27 mouse cellular contexts compared by ENCODE assay signal in genomic region chr5:131563630-131564252, GRCm38 (mm10).
DNase-seq lines count a peak whose midpoint lies in the region; ATAC-seq and TF ChIP-seq lines count a peak whose summit lies in the region.
"Had no signal": no experiment of that assay in that cellular context is flagged by ENCODE, and none has a peak within 500 bp of the region (broad histone marks: within the 10 kb centered on the region; RNA-seq: fewer than 3 reads in every experiment).

No protein-coding gene starts in this region.

- 0 out of 2 replicates have a peak, but pooled peaks have one; percentile 41 for TF ChIP-seq EP300 in ES-Bruce4 (IDR thresholded peaks at IDR 0.05; ENCODE audit: insufficient read depth, low read depth, low read length)
- TF ChIP-seq EP300 in stomach, postnatal 0 days (optimal IDR thresholded peaks at IDR 0.05), result no peak

- TF ChIP-seq CTCF in ES-Bruce4 (IDR thresholded peaks at IDR 0.05; ENCODE audit: low read depth, low read length), result no peak
- no peak for TF ChIP-seq CTCF in stomach, postnatal 0 days (IDR thresholded peaks at IDR 0.05; ENCODE audit: low read depth)

- DNase-seq in embryonic facial prominence, embryonic 14.5 days (ENCODE audit: low spot score), result peak; percentile 30
- DNase-seq in embryonic facial prominence, embryonic 10.5 days (ENCODE audit: low spot score), result no peak
- peak; percentile 62 for DNase-seq in WW6 (ENCODE audit: low read depth, low spot score)
- DNase-seq in stomach, postnatal 0 days (ENCODE audit: low spot score), result peak; percentile 25
- no peak for DNase-seq in cerebellum, postnatal 10 days
- DNase-seq in layer of hippocampus, postnatal 25 days (ENCODE audit: extremely low spot score in 1 of 2, low spot score in 1 of 2), result no peak
- DNase-seq: adrenal gland, adult 2 months; adrenal gland, postnatal 36 days; B cell, adult 2 months; cerebellum, adult 11 months; cerebellum, adult 8-10 months; cerebellum, postnatal 25 days; gastrocnemius, adult 2 months; gastrocnemius, postnatal 25 days; heart, postnatal 10 days; heart, postnatal 4 days; kidney, adult 11 months had no signal

- no peak overlapping the region for H3K4me2 ChIP-seq in embryonic facial prominence, embryonic 14.5 days (ENCODE audit: low read depth, low read length)
- H3K4me2 ChIP-seq in stomach, postnatal 0 days (replicated peaks; ENCODE audit: low read depth), result no peak overlapping the region
- H3K4me2 ChIP-seq: embryonic facial prominence, embryonic 15.5 days; hindbrain, embryonic 12.5 days had no signal

- H3K4me3 ChIP-seq in embryonic facial prominence, embryonic 14.5 days (ENCODE audit: low read depth, low read length), result no peak overlapping the region
- no peak overlapping the region for H3K4me3 ChIP-seq in embryonic facial prominence, embryonic 10.5 days
- no peak overlapping the region for H3K4me3 ChIP-seq in ES-Bruce4 (ENCODE audit: low read depth, low read length)
- H3K4me3 ChIP-seq in stomach, postnatal 0 days (ENCODE audit: low read depth, low read length), result no peak overlapping the region
- H3K4me3 ChIP-seq: embryonic facial prominence, embryonic 15.5 days; erythroblast, embryonic 14.5 days; forebrain, embryonic 10.5 days; gastrocnemius, adult 2 months; hindbrain, embryonic 12.5 days had no signal

- H3K9ac ChIP-seq in embryonic facial prominence, embryonic 14.5 days (ENCODE audit: low read depth, low read length), result no peak overlapping the region
- H3K9ac ChIP-seq in ES-Bruce4 (ENCODE audit: low read depth, poor library complexity, severe bottlenecking), result no peak overlapping the region
- no peak overlapping the region for H3K9ac ChIP-seq in stomach, postnatal 0 days (ENCODE audit: low read length)
- H3K9ac ChIP-seq: embryonic facial prominence, embryonic 15.5 days; hindbrain, embryonic 12.5 days had no signal

- no peaks in the 10 kb centered on the region for H3K27me3 ChIP-seq in embryonic facial prominence, embryonic 14.5 days (replicated peaks; ENCODE audit: control insufficient read depth, insufficient read depth, low read length)
- H3K27me3 ChIP-seq in embryonic facial prominence, embryonic 10.5 days (replicated peaks; ENCODE audit: low read depth, poor library complexity, severe bottlenecking), result peaks cover 22% of the 10 kb centered on the region
- H3K27me3 ChIP-seq in ES-Bruce4 (ENCODE audit: control insufficient read depth, insufficient read depth, low read length, poor library complexity, severe bottlenecking), result no peaks in the 10 kb centered on the region
- no peaks in the 10 kb centered on the region for H3K27me3 ChIP-seq in stomach, postnatal 0 days (ENCODE audit: control insufficient read depth, insufficient read depth, low read length)
- H3K27me3 ChIP-seq: embryonic facial prominence, embryonic 15.5 days had no signal

- peaks cover 1% of the 10 kb centered on the region; the same call in 1 of the 2 replicates for H3K4me1 ChIP-seq in embryonic facial prominence, embryonic 14.5 days (ENCODE audit: control insufficient read depth, insufficient read depth, low read length)
- H3K4me1 ChIP-seq in embryonic facial prominence, embryonic 10.5 days, result peaks cover 4% of the 10 kb centered on the region
- peaks cover 2% of the 10 kb centered on the region for H3K4me1 ChIP-seq in ES-Bruce4 (ENCODE audit: control insufficient read depth, insufficient read depth, low read length)
- H3K4me1 ChIP-seq in stomach, postnatal 0 days (replicated peaks; ENCODE audit: control insufficient read depth, insufficient read depth), result no peaks in the 10 kb centered on the region

- no peak for TF ChIP-seq POLR2A in ES-Bruce4 (IDR thresholded peaks at IDR 0.05; ENCODE audit: insufficient read depth, low read length)

- H3K36me3 ChIP-seq in embryonic facial prominence, embryonic 14.5 days (ENCODE audit: control insufficient read depth, insufficient read depth, low read length), result no peaks in the 10 kb centered on the region
- no peaks in the 10 kb centered on the region for H3K36me3 ChIP-seq in embryonic facial prominence, embryonic 10.5 days (replicated peaks)
- no peaks in the 10 kb centered on the region for H3K36me3 ChIP-seq in ES-Bruce4 (ENCODE audit: control insufficient read depth, insufficient read depth, low read length, poor library complexity, severe bottlenecking)
- no peaks in the 10 kb centered on the region for H3K36me3 ChIP-seq in stomach, postnatal 0 days (ENCODE audit: control insufficient read depth, insufficient read depth, low read length)
- H3K36me3 ChIP-seq: embryonic facial prominence, embryonic 15.5 days; forebrain, embryonic 10.5 days; hindbrain, embryonic 12.5 days had no signal

- no peak for ATAC-seq in embryonic facial prominence, embryonic 14.5 days (ENCODE audit: low read depth)
- peak; percentile 75; the same call in 1 of the 2 replicates for ATAC-seq in stomach, postnatal 0 days (ENCODE audit: low FRiP score, low TSS enrichment)
- ATAC-seq: activated CD4-positive, CD25-positive, alpha-beta regulatory T cell, adult 4 months; CD4-positive, CD25-positive, alpha-beta regulatory T cell, adult 4 months; forebrain, embryonic 14.5 days; hindbrain, embryonic 16.5 days; inflammation-experienced regulatory T-cells, adult 6 months had no signal

- H3K27ac ChIP-seq in embryonic facial prominence, embryonic 14.5 days (replicated peaks; ENCODE audit: low read depth, low read length), result no peak overlapping the region
- H3K27ac ChIP-seq in embryonic facial prominence, embryonic 10.5 days (replicated peaks), result no peak overlapping the region
- H3K27ac ChIP-seq in ES-Bruce4 (ENCODE audit: insufficient read depth, low read length), result peak overlapping the region; percentile 59
- no peak overlapping the region for H3K27ac ChIP-seq in stomach, postnatal 0 days (replicated peaks)
- H3K27ac ChIP-seq: embryonic facial prominence, embryonic 15.5 days; forebrain, embryonic 10.5 days; gastrocnemius, adult 2 months; hindbrain, embryonic 12.5 days had no signal

- H3K9me3 ChIP-seq in embryonic facial prominence, embryonic 14.5 days (ENCODE audit: control insufficient read depth, low read length), result no peaks in the 10 kb centered on the region
- H3K9me3 ChIP-seq in embryonic facial prominence, embryonic 10.5 days, result no peaks in the 10 kb centered on the region
- no peaks in the 10 kb centered on the region for H3K9me3 ChIP-seq in ES-Bruce4 (replicated peaks; ENCODE audit: control insufficient read depth, insufficient read depth, low read length, poor library complexity, severe bottlenecking)
- no peaks in the 10 kb centered on the region for H3K9me3 ChIP-seq in stomach, postnatal 0 days (ENCODE audit: control insufficient read depth, low read length)
- H3K9me3 ChIP-seq: embryonic facial prominence, embryonic 15.5 days; forebrain, embryonic 10.5 days; hindbrain, embryonic 12.5 days had no signal

- 82% methylated on average over 5 of the region's 5 CpGs for WGBS in embryonic facial prominence, embryonic 14.5 days
- 84% methylated on average over 5 of the region's 5 CpGs for WGBS in embryonic facial prominence, embryonic 10.5 days
- WGBS in stomach, postnatal 0 days, result 88% methylated on average over 5 of the region's 5 CpGs

Comparison
In these comparisons a context has a peak if more than half of its experiments do, and no peak if none do; other contexts are left out.
1. DNase-seq: peak in embryonic facial prominence, embryonic 14.5 days (single experiment), WW6 (single experiment) and stomach, postnatal 0 days (single experiment); none in embryonic facial prominence, embryonic 10.5 days (single experiment), cerebellum, postnatal 10 days (0 of 2) and layer of hippocampus, postnatal 25 days (0 of 2).